Mouse (Mus musculus) C2C12 (cell line): ENCODE data around the gene Atxn7l1.

Experiments
- CEBPB ChIP-seq: IDR thresholded peaks from one replicate; pipeline ENCODE4 v1.6.1; 2011; ENCODE audit warnings: low read depth, mild to moderate bottlenecking, control low read depth, moderate library complexity
- CTCF ChIP-seq: IDR thresholded peaks from one replicate; pipeline ENCODE4 v1.5.1; 2011; ENCODE audit not compliant: control insufficient read depth, insufficient read depth, insufficient read length
- FOSL1 ChIP-seq: IDR thresholded peaks from one replicate; pipeline ENCODE4 v1.8.0; 2011; ENCODE audit warnings: mild to moderate bottlenecking, low read length; ENCODE audit not compliant: poor library complexity, insufficient read depth, severe bottlenecking
- MAX ChIP-seq: IDR thresholded peaks from one replicate; pipeline ENCODE4 v1.6.1; 2011; ENCODE audit warnings: mild to moderate bottlenecking, control low read depth
- MYOD1 ChIP-seq: IDR thresholded peaks from one replicate; pipeline ENCODE4 v1.6.1; 2011; ENCODE audit warnings: low read depth; ENCODE audit not compliant: control insufficient read depth, insufficient read length
- MYOG ChIP-seq: IDR thresholded peaks from one replicate; pipeline ENCODE4 v1.6.1; 2011; ENCODE audit not compliant: control insufficient read depth, insufficient read length; ENCODE audit errors: extremely low read depth
- USF1 ChIP-seq: IDR thresholded peaks from one replicate; pipeline ENCODE4 v1.6.1; 2011; ENCODE audit warnings: low read depth, mild to moderate bottlenecking, control low read depth, moderate library complexity

DNA sequence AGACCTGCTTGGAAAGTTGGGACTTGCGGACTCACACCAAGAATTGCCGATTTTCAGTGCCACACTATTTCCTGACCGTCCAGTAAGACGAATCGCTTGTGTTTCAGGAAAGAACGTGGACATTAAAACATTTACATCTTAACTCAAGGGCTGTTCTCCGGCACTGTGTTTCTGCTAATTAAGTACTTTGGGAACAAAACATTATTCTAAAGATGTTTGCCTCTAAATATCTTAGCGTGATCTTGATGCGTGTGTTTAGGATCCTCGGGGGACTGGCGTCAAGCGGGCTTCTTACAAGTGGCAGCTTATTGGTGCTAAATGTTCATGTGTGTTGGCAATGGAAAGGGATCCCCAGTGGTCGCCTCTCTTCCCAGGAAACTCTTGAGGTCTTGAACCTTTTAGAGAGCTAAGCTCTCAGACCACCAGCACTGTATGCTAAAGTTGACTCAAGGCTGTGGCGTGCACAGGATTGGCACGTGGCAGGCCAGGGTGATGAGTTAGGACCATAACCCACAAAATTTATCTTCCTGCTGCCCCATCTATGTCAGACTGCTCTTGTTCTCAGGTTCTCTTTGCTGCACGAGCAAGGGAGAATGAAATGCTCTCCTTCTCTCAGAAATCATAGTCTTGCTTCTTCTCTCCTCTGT lies 2.2 kb downstream of the Atxn7l1 start:
- TF ChIP-seq MAX (no peak), CTCF (no peak), USF1 (no peak), MYOG (no peak), MYOD1 (no peak), CEBPB (no peak), FOSL1 (no peak)
